Mouse (Mus musculus) gastrocnemius, adult 18-20 months (tissue): Measurements from ENCODE around the gene Rhbdd1. TPM values are rescaled to one million over a fixed set of nuclear protein-coding genes. Genes with fewer than 3 reads are reported as not detected.

ENCODE experiments used
- DNase-seq: peaks from one replicate; pipeline ENCODE4 v3.0.0; 2021; ENCODE audit warnings: low spot score
- total RNA-seq, 2 experiments: library from RNA; stranded (reverse); gene quantifications; 2 replicates each; pipeline ENCODE4 v1.2.3; 2021

Rhbdd1 gene
- total RNA-seq, 2 experiments from 2014 or later, result 7.4 to 8.4 TPM

DNA sequence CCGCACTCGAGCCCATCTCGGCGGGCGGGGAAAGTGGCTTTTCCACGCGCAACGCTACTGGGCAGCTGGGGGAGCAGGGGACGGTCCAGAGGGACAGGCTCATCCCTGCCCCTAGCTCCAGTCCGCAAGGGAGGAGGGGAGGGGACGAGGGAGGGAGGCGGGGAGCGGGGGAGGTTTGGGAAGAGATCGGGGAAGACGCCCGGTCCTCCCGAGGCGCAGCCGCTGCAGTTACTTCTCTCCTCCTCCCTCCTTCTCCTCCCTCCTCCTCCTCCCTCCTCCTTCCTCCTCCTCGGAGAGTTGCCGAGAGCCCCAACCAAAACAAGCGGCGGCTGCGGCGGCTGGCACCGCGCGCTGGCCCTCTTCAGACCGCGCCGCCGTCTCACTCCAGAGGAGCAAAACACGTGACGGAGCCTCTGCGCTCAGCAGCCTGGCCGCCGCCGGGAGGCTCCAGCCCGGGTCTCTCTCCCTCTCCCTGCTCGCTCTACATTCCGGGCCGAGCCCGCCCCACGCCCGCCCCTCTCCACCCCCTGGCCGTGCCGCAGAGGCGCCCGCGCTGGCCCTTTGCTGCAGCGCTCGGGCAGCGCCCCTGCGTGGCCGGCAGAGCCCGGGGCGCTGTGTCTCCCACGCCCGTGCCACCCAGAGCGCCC is 25.0 kb upstream of the Rhbdd1 start, which contains the start of gene Irs1:
Irs1 (minus strand) TSS at position 266 of the 647 bp plus-strand sequence.
- peak; percentile 86 for DNase-seq

- DNase-seq, result no peak
Observed at GRCm38 (mm10) chr1:82291930-82292712, 24.1 kb upstream of the Rhbdd1 start.

DNA sequence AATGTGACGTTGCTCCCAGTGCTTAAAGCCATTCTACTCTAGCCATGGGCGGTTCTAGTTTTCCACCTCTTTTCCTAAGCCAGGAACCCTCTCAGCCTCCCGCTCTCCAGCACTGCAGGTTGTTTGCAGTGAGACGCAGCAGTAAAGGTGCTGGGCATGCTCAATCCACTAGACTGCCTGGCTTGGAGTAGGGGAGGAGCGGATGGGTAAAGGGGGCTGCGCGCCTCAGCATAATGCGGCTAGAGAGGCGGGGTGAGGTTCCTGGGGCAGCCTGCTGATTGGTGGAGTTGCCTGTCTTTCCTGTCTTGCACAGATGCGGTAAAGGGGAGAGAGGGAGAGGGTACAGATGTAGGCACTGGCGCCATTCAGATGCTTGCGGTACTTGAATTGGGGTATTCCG is 23.5 kb upstream of the Rhbdd1 start:
- DNase-seq, result peak; percentile 41

DNA sequence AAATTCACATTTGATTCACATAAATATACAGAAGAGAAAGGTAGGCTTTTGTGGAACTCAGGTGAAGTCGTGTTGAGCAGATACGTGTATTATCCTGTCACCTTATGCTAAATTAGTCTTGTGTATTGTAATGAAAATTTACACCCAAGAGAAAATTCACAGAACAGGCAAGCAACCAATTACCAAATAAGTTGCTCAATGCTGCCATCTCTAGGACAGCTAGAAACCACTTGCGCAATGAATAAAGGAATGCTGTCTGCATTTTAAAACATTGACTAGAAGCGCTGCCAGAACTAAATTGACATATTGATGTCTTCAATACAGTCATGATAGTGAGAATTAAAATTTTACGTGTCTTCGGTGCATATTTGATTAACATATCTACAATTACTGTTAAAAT is 22.1 kb upstream of the Rhbdd1 start:
- DNase-seq, result peak; percentile 54

GRCm38 (mm10) chr1:82298586-82298985 is 17.7 kb upstream of the Rhbdd1 start:
- no peak for DNase-seq

- no peak for DNase-seq
Observed at GRCm38 (mm10) chr1:82304483-82304882, 11.8 kb upstream of the Rhbdd1 start.

GRCm38 (mm10) chr1:82316746-82317126 is 484 bp downstream of the Rhbdd1 start:
- no peak for DNase-seq

GRCm38 (mm10) chr1:82320456-82320855 is 4.2 kb downstream of the Rhbdd1 start:
- DNase-seq, result no peak

- DNase-seq, result no peak
Observed at GRCm38 (mm10) chr1:82320864-82321263, 4.6 kb downstream of the Rhbdd1 start.

DNA sequence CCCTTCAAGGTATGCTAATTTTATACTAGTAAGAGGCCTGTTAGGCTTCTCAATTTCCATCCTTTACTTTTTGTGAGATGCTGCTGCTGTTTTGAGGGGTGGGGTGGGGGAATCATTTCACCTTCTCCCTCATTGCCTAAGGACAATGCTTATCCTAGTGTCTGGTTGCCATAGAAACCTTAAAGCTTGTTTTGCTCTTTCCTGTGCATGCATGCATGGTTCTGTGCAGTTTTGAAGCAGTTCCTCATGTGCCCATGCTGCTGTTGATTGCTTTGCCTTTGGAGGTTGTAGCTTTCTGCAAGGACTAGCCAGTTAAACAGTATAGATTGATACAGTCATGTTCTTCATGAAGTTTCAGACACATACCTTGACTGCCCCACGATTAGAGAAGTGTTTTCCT is 5.2 kb downstream of the Rhbdd1 start:
- DNase-seq, result no peak

- no peak for DNase-seq
Observed at GRCm38 (mm10) chr1:82324131-82324785, 8.0 kb downstream of the Rhbdd1 start.

- DNase-seq, result no peak
Observed at GRCm38 (mm10) chr1:82326120-82326519, 9.9 kb downstream of the Rhbdd1 start.

DNA sequence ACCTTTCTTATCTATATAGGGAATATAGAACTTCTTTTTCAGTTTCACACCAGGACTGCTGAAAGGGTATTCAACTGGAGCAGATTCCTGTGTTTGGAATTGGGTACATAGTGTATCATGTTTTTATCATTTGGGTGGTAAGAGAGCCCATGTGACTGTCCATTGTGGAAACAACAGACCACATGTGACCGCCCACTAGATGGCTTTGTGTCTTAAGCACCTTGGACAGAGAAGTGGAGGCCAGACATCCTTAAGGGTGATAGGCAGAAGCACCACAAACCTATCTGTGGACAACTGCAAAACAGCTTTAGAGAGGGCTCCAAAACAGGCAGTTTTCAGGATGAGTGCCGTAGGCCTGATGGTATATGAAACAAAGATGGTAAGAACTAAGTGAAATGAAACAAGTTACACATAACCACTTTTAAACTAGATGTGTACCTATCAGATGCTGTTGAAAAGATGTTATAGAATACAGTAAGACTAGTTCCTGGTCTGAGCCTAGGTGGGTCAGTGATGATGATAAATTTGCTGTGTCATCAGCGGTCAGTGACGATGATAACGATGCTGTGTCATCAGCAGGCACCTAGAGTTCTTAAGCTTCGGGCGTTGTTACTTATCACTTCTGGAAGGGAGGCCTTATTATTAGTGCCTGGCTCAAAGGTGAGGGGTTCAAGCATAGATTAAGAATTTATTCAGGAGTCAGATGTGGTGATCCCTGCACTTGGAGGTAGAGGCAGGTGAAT is 12.0 kb downstream of the Rhbdd1 start:
- no peak for DNase-seq

- no peak for DNase-seq
Observed at GRCm38 (mm10) chr1:82329237-82329953, 13.1 kb downstream of the Rhbdd1 start.

DNA sequence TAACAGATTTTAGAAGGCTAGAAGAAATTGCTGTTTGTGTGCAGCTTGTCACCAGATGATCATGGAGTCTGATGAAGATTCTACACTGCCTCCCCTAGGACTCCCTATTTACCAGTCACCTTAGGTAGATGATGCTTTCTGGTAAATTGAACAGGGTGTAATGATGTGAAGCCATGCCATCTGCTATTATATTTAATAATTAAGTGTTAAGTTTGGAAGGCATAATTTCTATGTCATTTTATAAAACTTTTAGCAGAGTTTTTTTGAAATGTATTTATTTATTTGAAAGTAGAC is 13.6 kb downstream of the Rhbdd1 start:
- no peak for DNase-seq

GRCm38 (mm10) chr1:82334506-82334905 is 18.3 kb downstream of the Rhbdd1 start:
- no peak for DNase-seq

GRCm38 (mm10) chr1:82353089-82353488 is 36.8 kb downstream of the Rhbdd1 start:
- DNase-seq, result no peak

- no peak for DNase-seq
Observed at GRCm38 (mm10) chr1:82353755-82354154, 37.5 kb downstream of the Rhbdd1 start.

GRCm38 (mm10) chr1:82358871-82359647 is 42.8 kb downstream of the Rhbdd1 start:
- DNase-seq, result no peak

DNA sequence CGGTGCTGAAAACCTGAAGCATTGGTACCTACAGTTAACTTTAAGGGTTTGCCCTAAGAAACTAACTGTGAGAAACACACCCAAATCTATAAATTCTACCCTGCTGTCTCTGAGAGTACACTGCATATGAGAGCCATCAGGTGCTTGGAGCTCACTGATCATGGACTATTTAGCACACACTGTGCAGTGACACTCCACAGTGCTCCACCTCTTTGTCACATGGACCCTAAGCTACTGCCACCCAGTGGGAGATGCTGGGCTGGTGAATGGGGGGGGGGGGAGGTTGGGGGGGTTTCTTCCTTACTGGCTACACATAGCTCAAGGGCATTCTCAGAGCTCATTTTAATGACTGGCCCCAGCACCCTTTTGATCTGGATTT is 43.4 kb downstream of the Rhbdd1 start:
- no peak for DNase-seq

DNA sequence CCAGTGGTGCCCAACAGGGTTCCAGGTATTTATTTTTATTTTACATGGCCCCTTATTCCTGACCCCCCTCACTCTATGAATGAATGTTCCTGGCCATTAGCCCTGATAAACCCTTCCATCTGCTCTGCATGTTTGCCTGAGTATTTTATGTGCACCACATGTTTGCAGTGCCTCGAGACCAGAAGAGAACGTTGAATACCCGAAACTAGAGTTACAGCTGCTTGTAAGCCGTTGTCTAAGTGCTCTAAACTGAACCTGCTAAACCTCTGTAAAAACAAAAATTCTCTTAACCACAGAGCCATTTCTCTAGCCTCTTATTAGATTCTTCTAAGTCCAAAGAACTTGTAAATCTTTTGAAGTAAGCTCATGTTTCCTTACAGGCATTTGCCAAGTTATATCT is 45.0 kb downstream of the Rhbdd1 start:
- no peak for DNase-seq
